Mouse (Mus musculus): Measurements from ENCODE around the gene Ddx10. TPM values are rescaled to one million over a fixed set of nuclear protein-coding genes. Genes with fewer than 3 reads are reported as not detected.

Ddx10 gene
- total and polyA plus RNA-seq, 2 experiments: 0.87 to 7.8 TPM

GRCm38 (mm10) chr9:53072088-53072487 lies 175.8 kb downstream of the Ddx10 start:
- Histone ChIP-seq H3K4me1 (ENCODE audit: control insufficient read depth, insufficient read depth, low read length) (no peaks in the 10 kb centered on the region), H3K4me3 (ENCODE audit: insufficient read depth, low read depth, low read length) (no peak overlapping the region), H3K27ac (replicated peaks; ENCODE audit: insufficient read depth, low read depth, low read length) (no peak overlapping the region), H3K36me3 (ENCODE audit: control insufficient read depth, insufficient read depth, low read length) (no peaks in the 10 kb centered on the region), H3K79me2 (ENCODE audit: control insufficient read depth, insufficient read depth, low read length) (no peaks in the 10 kb centered on the region), H3K9ac (ENCODE audit: low read depth, low read length) (no peak overlapping the region), H3K27me3 (ENCODE audit: control insufficient read depth, insufficient read depth, low read length) (no peaks in the 10 kb centered on the region)
- 94% methylated on average over 9 of the region's 9 CpGs for WGBS
- TF ChIP-seq POLR2A (IDR thresholded peaks at IDR 0.05; ENCODE audit: extremely low read depth, insufficient read depth, low read length) (no peak), CTCF (IDR thresholded peaks at IDR 0.05; ENCODE audit: low read depth, low read length) (no peak)
- DNase-seq (ENCODE audit: extremely low read depth, low read depth, low spot score): no peak

- Histone ChIP-seq H3K4me1 (ENCODE audit: control insufficient read depth, insufficient read depth, low read length) (no peaks in the 10 kb centered on the region), H3K27ac (replicated peaks; ENCODE audit: insufficient read depth, low read depth, low read length) (no peak overlapping the region), H3K36me3 (ENCODE audit: control insufficient read depth, insufficient read depth, low read length) (no peaks in the 10 kb centered on the region), H3K4me3 (ENCODE audit: insufficient read depth, low read depth, low read length) (no peak overlapping the region), H3K9ac (ENCODE audit: low read depth, low read length) (no peak overlapping the region), H3K27me3 (ENCODE audit: control insufficient read depth, insufficient read depth, low read length) (no peaks in the 10 kb centered on the region), H3K79me2 (ENCODE audit: control insufficient read depth, insufficient read depth, low read length) (no peaks in the 10 kb centered on the region)
- DNase-seq (ENCODE audit: extremely low read depth, low read depth, low spot score): no peak
- WGBS: 83% methylated on average over 12 of the region's 12 CpGs
- TF ChIP-seq POLR2A (IDR thresholded peaks at IDR 0.05; ENCODE audit: extremely low read depth, insufficient read depth, low read length): no peak
- TF ChIP-seq CTCF (IDR thresholded peaks at IDR 0.05; ENCODE audit: low read depth, low read length): no peak
These were observed 176.9 kb downstream of the Ddx10 start for GRCm38 (mm10) chr9:53070875-53071524.

GRCm38 (mm10) chr9:53068166-53068565 lies 179.7 kb downstream of the Ddx10 start:
- Histone ChIP-seq H3K27me3 (ENCODE audit: control insufficient read depth, insufficient read depth, low read length) (no peaks in the 10 kb centered on the region), H3K9ac (ENCODE audit: low read depth, low read length) (no peak overlapping the region), H3K4me1 (ENCODE audit: control insufficient read depth, insufficient read depth, low read length) (no peaks in the 10 kb centered on the region), H3K4me3 (ENCODE audit: insufficient read depth, low read depth, low read length) (no peak overlapping the region), H3K36me3 (ENCODE audit: control insufficient read depth, insufficient read depth, low read length) (no peaks in the 10 kb centered on the region), H3K79me2 (ENCODE audit: control insufficient read depth, insufficient read depth, low read length) (no peaks in the 10 kb centered on the region), H3K27ac (replicated peaks; ENCODE audit: insufficient read depth, low read depth, low read length) (no peak overlapping the region)
- WGBS: 90% methylated on average over 5 of the region's 5 CpGs
- no peak for DNase-seq (ENCODE audit: extremely low read depth, low read depth, low spot score)
- TF ChIP-seq POLR2A (IDR thresholded peaks at IDR 0.05; ENCODE audit: extremely low read depth, insufficient read depth, low read length): no peak
- TF ChIP-seq CTCF (IDR thresholded peaks at IDR 0.05; ENCODE audit: low read depth, low read length): no peak

GRCm38 (mm10) chr9:53066428-53066827 lies 181.4 kb downstream of the Ddx10 start:
- TF ChIP-seq POLR2A (IDR thresholded peaks at IDR 0.05; ENCODE audit: extremely low read depth, insufficient read depth, low read length) (no peak), CTCF (IDR thresholded peaks at IDR 0.05; ENCODE audit: low read depth, low read length) (no peak)
- Histone ChIP-seq H3K27ac (replicated peaks; ENCODE audit: insufficient read depth, low read depth, low read length) (no peak overlapping the region), H3K4me3 (ENCODE audit: insufficient read depth, low read depth, low read length) (no peak overlapping the region), H3K79me2 (ENCODE audit: control insufficient read depth, insufficient read depth, low read length) (no peaks in the 10 kb centered on the region), H3K4me1 (ENCODE audit: control insufficient read depth, insufficient read depth, low read length) (no peaks in the 10 kb centered on the region), H3K36me3 (ENCODE audit: control insufficient read depth, insufficient read depth, low read length) (no peaks in the 10 kb centered on the region), H3K27me3 (ENCODE audit: control insufficient read depth, insufficient read depth, low read length) (no peaks in the 10 kb centered on the region), H3K9ac (ENCODE audit: low read depth, low read length) (no peak overlapping the region)
- 62% methylated on average over 4 of the region's 4 CpGs for WGBS
- DNase-seq (ENCODE audit: extremely low read depth, low read depth, low spot score): no peak

- no peak overlapping the region for H3K27ac ChIP-seq (replicated peaks; ENCODE audit: insufficient read depth, low read depth, low read length)
- no peaks in the 10 kb centered on the region for H3K36me3 ChIP-seq (ENCODE audit: control insufficient read depth, insufficient read depth, low read length)
- TF ChIP-seq CTCF (IDR thresholded peaks at IDR 0.05; ENCODE audit: low read depth, low read length) (no peak), POLR2A (IDR thresholded peaks at IDR 0.05; ENCODE audit: extremely low read depth, insufficient read depth, low read length) (no peak)
- 85% methylated on average over 2 of the region's 2 CpGs for WGBS
- H3K4me1 ChIP-seq (ENCODE audit: control insufficient read depth, insufficient read depth, low read length): no peaks in the 10 kb centered on the region
- H3K4me3 ChIP-seq (ENCODE audit: insufficient read depth, low read depth, low read length): no peak overlapping the region
- no peaks in the 10 kb centered on the region for H3K27me3 ChIP-seq (ENCODE audit: control insufficient read depth, insufficient read depth, low read length)
- H3K79me2 ChIP-seq (ENCODE audit: control insufficient read depth, insufficient read depth, low read length): no peaks in the 10 kb centered on the region
- DNase-seq (ENCODE audit: extremely low read depth, low read depth, low spot score): no peak
- H3K9ac ChIP-seq (ENCODE audit: low read depth, low read length): no peak overlapping the region
These were observed 182.8 kb downstream of the Ddx10 start for GRCm38 (mm10) chr9:53065028-53065427.

GRCm38 (mm10) chr9:53064531-53064930 lies 183.3 kb downstream of the Ddx10 start:
- H3K27me3 ChIP-seq (ENCODE audit: control insufficient read depth, insufficient read depth, low read length): no peaks in the 10 kb centered on the region
- TF ChIP-seq POLR2A (IDR thresholded peaks at IDR 0.05; ENCODE audit: extremely low read depth, insufficient read depth, low read length) (no peak), CTCF (IDR thresholded peaks at IDR 0.05; ENCODE audit: low read depth, low read length) (no peak)
- WGBS: 76% methylated on average over 6 of the region's 6 CpGs
- no peak overlapping the region for H3K4me3 ChIP-seq (ENCODE audit: insufficient read depth, low read depth, low read length)
- no peak overlapping the region for H3K27ac ChIP-seq (replicated peaks; ENCODE audit: insufficient read depth, low read depth, low read length)
- no peaks in the 10 kb centered on the region for H3K36me3 ChIP-seq (ENCODE audit: control insufficient read depth, insufficient read depth, low read length)
- H3K79me2 ChIP-seq (ENCODE audit: control insufficient read depth, insufficient read depth, low read length): no peaks in the 10 kb centered on the region
- no peak overlapping the region for H3K9ac ChIP-seq (ENCODE audit: low read depth, low read length)
- DNase-seq (ENCODE audit: extremely low read depth, low read depth, low spot score): no peak
- no peaks in the 10 kb centered on the region for H3K4me1 ChIP-seq (ENCODE audit: control insufficient read depth, insufficient read depth, low read length)

Measured in liver, adult 2 months (tissue).